Mouse (Mus musculus): ENCODE data around the gene Dapl1. TPM values are rescaled to one million over a fixed set of nuclear protein-coding genes. Genes with fewer than 3 reads are reported as not detected.

The Dapl1 gene
- polyA plus RNA-seq, 1 experiment from 2014 or later: 17.0 TPM

- Histone ChIP-seq H3K27me3 (replicated peaks; ENCODE audit: control insufficient read depth, insufficient read depth, low read length) (no peaks in the 10 kb centered on the region), H3K9ac (ENCODE audit: low read depth, low read length) (no peak overlapping the region), H3K27ac (replicated peaks; ENCODE audit: low read depth, low read length) (no peak overlapping the region), H3K4me2 (ENCODE audit: low read depth, low read length) (no peak overlapping the region), H3K4me1 (ENCODE audit: control insufficient read depth, insufficient read depth, low read length) (peaks cover 19% of the 10 kb centered on the region), H3K4me3 (ENCODE audit: low read depth, low read length) (no peak overlapping the region), H3K9me3 (ENCODE audit: control insufficient read depth, low read length) (0 out of 2 replicates have a peak, but pooled peaks cover 3% of the 10 kb centered on the region), H3K36me3 (ENCODE audit: control insufficient read depth, insufficient read depth, low read length) (no peaks in the 10 kb centered on the region)
- DNase-seq (ENCODE audit: low spot score) (no peak), ATAC-seq (ENCODE audit: low read depth) (no peak)
- WGBS: 60% methylated on average over 6 of the region's 6 CpGs
Observed at GRCm38 (mm10) chr2:59510882-59511281, 26.4 kb downstream of the Dapl1 start.

- Histone ChIP-seq H3K9ac (ENCODE audit: low read depth, low read length) (no peak overlapping the region), H3K4me1 (ENCODE audit: control insufficient read depth, insufficient read depth, low read length) (0 out of 2 replicates have a peak, but pooled peaks cover 10% of the 10 kb centered on the region), H3K9me3 (ENCODE audit: control insufficient read depth, low read length) (no peaks in the 10 kb centered on the region), H3K4me3 (ENCODE audit: low read depth, low read length) (no peak overlapping the region), H3K27me3 (replicated peaks; ENCODE audit: control insufficient read depth, insufficient read depth, low read length) (no peaks in the 10 kb centered on the region), H3K27ac (replicated peaks; ENCODE audit: low read depth, low read length) (no peak overlapping the region), H3K4me2 (ENCODE audit: low read depth, low read length) (no peak overlapping the region), H3K36me3 (ENCODE audit: control insufficient read depth, insufficient read depth, low read length) (no peaks in the 10 kb centered on the region)
- ATAC-seq (ENCODE audit: low read depth): no peak
- WGBS: 91% methylated on average over 10 of the region's 10 CpGs
- DNase-seq (ENCODE audit: low spot score): no peak
Observed at GRCm38 (mm10) chr2:59520663-59521062, 36.2 kb downstream of the Dapl1 start.

GRCm38 (mm10) chr2:59522079-59522684, 37.7 kb downstream of the Dapl1 start:
- DNase-seq (ENCODE audit: low spot score) (peak; percentile 92), ATAC-seq (ENCODE audit: low read depth) (peak; percentile 83)
- Histone ChIP-seq H3K36me3 (ENCODE audit: control insufficient read depth, insufficient read depth, low read length) (no peaks in the 10 kb centered on the region), H3K27ac (replicated peaks; ENCODE audit: low read depth, low read length) (no peak overlapping the region), H3K27me3 (replicated peaks; ENCODE audit: control insufficient read depth, insufficient read depth, low read length) (no peaks in the 10 kb centered on the region), H3K4me3 (ENCODE audit: low read depth, low read length) (peak overlapping the region; percentile 21), H3K4me2 (ENCODE audit: low read depth, low read length) (peak overlapping the region; percentile 55), H3K4me1 (ENCODE audit: control insufficient read depth, insufficient read depth, low read length) (0 out of 2 replicates have a peak, but pooled peaks cover 10% of the 10 kb centered on the region), H3K9me3 (ENCODE audit: control insufficient read depth, low read length) (no peaks in the 10 kb centered on the region), H3K9ac (ENCODE audit: low read depth, low read length) (peak overlapping the region; percentile 44; the same call in 1 of the 2 replicates)
- WGBS: 14% methylated on average over 18 of the region's 19 CpGs

- H3K4me3 ChIP-seq (ENCODE audit: low read depth, low read length): no peak overlapping the region
- no peaks in the 10 kb centered on the region for H3K27me3 ChIP-seq (replicated peaks; ENCODE audit: control insufficient read depth, insufficient read depth, low read length)
- no peaks in the 10 kb centered on the region for H3K9me3 ChIP-seq (ENCODE audit: control insufficient read depth, low read length)
- H3K4me2 ChIP-seq (ENCODE audit: low read depth, low read length): no peak overlapping the region
- no peak overlapping the region for H3K9ac ChIP-seq (ENCODE audit: low read depth, low read length)
- DNase-seq (ENCODE audit: low spot score) (no peak), ATAC-seq (ENCODE audit: low read depth) (no peak)
- no peaks in the 10 kb centered on the region for H3K36me3 ChIP-seq (ENCODE audit: control insufficient read depth, insufficient read depth, low read length)
- H3K4me1 ChIP-seq (ENCODE audit: control insufficient read depth, insufficient read depth, low read length): 0 out of 2 replicates have a peak, but pooled peaks cover 10% of the 10 kb centered on the region
- 88% methylated on average over 3 of the region's 3 CpGs for WGBS
- no peak overlapping the region for H3K27ac ChIP-seq (replicated peaks; ENCODE audit: low read depth, low read length)
Observed at GRCm38 (mm10) chr2:59523526-59523925, 39.1 kb downstream of the Dapl1 start.

GRCm38 (mm10) chr2:59526893-59527292, 42.4 kb downstream of the Dapl1 start:
- H3K27ac ChIP-seq (replicated peaks; ENCODE audit: low read depth, low read length): no peak overlapping the region
- H3K4me1 ChIP-seq (ENCODE audit: control insufficient read depth, insufficient read depth, low read length): peaks cover 25% of the 10 kb centered on the region
- H3K27me3 ChIP-seq (replicated peaks; ENCODE audit: control insufficient read depth, insufficient read depth, low read length): no peaks in the 10 kb centered on the region
- H3K4me2 ChIP-seq (ENCODE audit: low read depth, low read length): no peak overlapping the region
- 67% methylated on average over 9 of the region's 9 CpGs for WGBS
- H3K36me3 ChIP-seq (ENCODE audit: control insufficient read depth, insufficient read depth, low read length): no peaks in the 10 kb centered on the region
- H3K4me3 ChIP-seq (ENCODE audit: low read depth, low read length): no peak overlapping the region
- no peaks in the 10 kb centered on the region for H3K9me3 ChIP-seq (ENCODE audit: control insufficient read depth, low read length)
- H3K9ac ChIP-seq (ENCODE audit: low read depth, low read length): no peak overlapping the region
- DNase-seq (ENCODE audit: low spot score) (no peak), ATAC-seq (ENCODE audit: low read depth) (no peak)

GRCm38 (mm10) chr2:59529574-59530080, 45.2 kb downstream of the Dapl1 start:
- Histone ChIP-seq H3K9ac (ENCODE audit: low read depth, low read length) (0 out of 2 replicates have a peak overlapping the region, but pooled peaks have one; percentile 19), H3K4me2 (ENCODE audit: low read depth, low read length) (peak overlapping the region; percentile 6; the same call in 1 of the 2 replicates), H3K9me3 (ENCODE audit: control insufficient read depth, low read length) (no peaks in the 10 kb centered on the region), H3K27me3 (replicated peaks; ENCODE audit: control insufficient read depth, insufficient read depth, low read length) (no peaks in the 10 kb centered on the region), H3K36me3 (ENCODE audit: control insufficient read depth, insufficient read depth, low read length) (no peaks in the 10 kb centered on the region), H3K4me3 (ENCODE audit: low read depth, low read length) (no peak overlapping the region), H3K4me1 (ENCODE audit: control insufficient read depth, insufficient read depth, low read length) (peaks cover 19% of the 10 kb centered on the region), H3K27ac (replicated peaks; ENCODE audit: low read depth, low read length) (peak overlapping the region; percentile 28; the same call in 1 of the 2 replicates)
- DNase-seq (ENCODE audit: low spot score) (peak; percentile 46), ATAC-seq (ENCODE audit: low read depth) (no peak)
- WGBS: 41% methylated on average over 17 of the region's 17 CpGs

- no peak for ATAC-seq (ENCODE audit: low read depth)
- Histone ChIP-seq H3K4me1 (ENCODE audit: control insufficient read depth, insufficient read depth, low read length) (peaks cover 14% of the 10 kb centered on the region), H3K4me3 (ENCODE audit: low read depth, low read length) (no peak overlapping the region), H3K27me3 (replicated peaks; ENCODE audit: control insufficient read depth, insufficient read depth, low read length) (no peaks in the 10 kb centered on the region), H3K4me2 (ENCODE audit: low read depth, low read length) (no peak overlapping the region), H3K36me3 (ENCODE audit: control insufficient read depth, insufficient read depth, low read length) (no peaks in the 10 kb centered on the region), H3K27ac (replicated peaks; ENCODE audit: low read depth, low read length) (no peak overlapping the region), H3K9me3 (ENCODE audit: control insufficient read depth, low read length) (no peaks in the 10 kb centered on the region), H3K9ac (ENCODE audit: low read depth, low read length) (no peak overlapping the region)
- no peak for DNase-seq (ENCODE audit: low spot score)
- WGBS: 84% methylated on average over 3 of the region's 3 CpGs
Observed at GRCm38 (mm10) chr2:59530811-59531210, 46.4 kb downstream of the Dapl1 start.

GRCm38 (mm10) chr2:59532999-59533398, 48.5 kb downstream of the Dapl1 start:
- no peak overlapping the region for H3K4me2 ChIP-seq (ENCODE audit: low read depth, low read length)
- 91% methylated on average over 3 of the region's 3 CpGs for WGBS

GRCm38 (mm10) chr2:59533504-59533903, 49.1 kb downstream of the Dapl1 start:
- DNase-seq (ENCODE audit: low spot score): no peak
- H3K27ac ChIP-seq (replicated peaks; ENCODE audit: low read depth, low read length): no peak overlapping the region
- peaks cover 14% of the 10 kb centered on the region for H3K4me1 ChIP-seq (ENCODE audit: control insufficient read depth, insufficient read depth, low read length)
- H3K4me2 ChIP-seq (ENCODE audit: low read depth, low read length): no peak overlapping the region
- WGBS: 85% methylated on average over 10 of the region's 10 CpGs
- H3K9me3 ChIP-seq (ENCODE audit: control insufficient read depth, low read length): no peaks in the 10 kb centered on the region
- no peak overlapping the region for H3K9ac ChIP-seq (ENCODE audit: low read depth, low read length)
- no peak for ATAC-seq (ENCODE audit: low read depth)
- no peak overlapping the region for H3K4me3 ChIP-seq (ENCODE audit: low read depth, low read length)
- H3K36me3 ChIP-seq (ENCODE audit: control insufficient read depth, insufficient read depth, low read length): no peaks in the 10 kb centered on the region
- no peaks in the 10 kb centered on the region for H3K27me3 ChIP-seq (replicated peaks; ENCODE audit: control insufficient read depth, insufficient read depth, low read length)

More at GRCm38 (mm10) chr2:59532999-59533398, 48.5 kb downstream of the Dapl1 start:
- H3K4me1 ChIP-seq (ENCODE audit: control insufficient read depth, insufficient read depth, low read length): peaks cover 14% of the 10 kb centered on the region
- ATAC-seq (ENCODE audit: low read depth) (no peak), DNase-seq (ENCODE audit: low spot score) (no peak)
- H3K36me3 ChIP-seq (ENCODE audit: control insufficient read depth, insufficient read depth, low read length): no peaks in the 10 kb centered on the region
- no peaks in the 10 kb centered on the region for H3K9me3 ChIP-seq (ENCODE audit: control insufficient read depth, low read length)
- no peak overlapping the region for H3K9ac ChIP-seq (ENCODE audit: low read depth, low read length)
- no peak overlapping the region for H3K4me3 ChIP-seq (ENCODE audit: low read depth, low read length)
- H3K27me3 ChIP-seq (replicated peaks; ENCODE audit: control insufficient read depth, insufficient read depth, low read length): no peaks in the 10 kb centered on the region
- H3K27ac ChIP-seq (replicated peaks; ENCODE audit: low read depth, low read length): no peak overlapping the region
